Mouse (Mus musculus) Patski (cell line): Measurements from ENCODE around the gene Psmd5. TPM values are rescaled to one million over a fixed set of nuclear protein-coding genes. Genes with fewer than 3 reads are reported as not detected.

Source experiments
- ATAC-seq: fragments of 100-300 bp; one replicate; pipeline ENCODE4 v1.8.0; 2021
- CTCF ChIA-PET: fragments of 350-600 bp; sonication (Branson Sonifier 250); formaldehyde crosslinking; loops from one replicate; lab custom pipeline; 2022; ENCODE audit warnings: inconsistent platforms; lab: Charles Lee
- POLR2A ChIA-PET: fragments of 350-600 bp; sonication (Branson Sonifier 250); formaldehyde crosslinking; loops from one replicate; lab custom pipeline; 2022; ENCODE audit warnings: antibody characterized with exemption, inconsistent platforms; lab: Charles Lee
- DNase-seq: peaks from one replicate; pipeline ENCODE4 v3.0.0-alpha.2; 2011; ENCODE audit warnings: low read depth, low spot score
- H3K27me3 ChIP-seq: fragments of 371-371 bp; one replicate; pipeline ENCODE4 v1.5.1; 2021
- CTCF ChIP-seq: fragments of 100-300 bp; IDR thresholded peaks from one replicate; pipeline ENCODE4 v1.5.1; 2021
- in situ Hi-C: fragments of 300-500 bp; cut with MboI; formaldehyde crosslinking; loops from 3 replicates; pipeline ENCODE4 v1.11.1; 2018; ENCODE audit warnings: low pct_unique_long_range_greater_than_20kb, mixed read lengths
- polyA plus RNA-seq: library from polyadenylated mRNA; unstranded; gene quantifications from one replicate; pipeline ENCODE4 v1.2.3, GENCODE M21; 2021

Gene Psmd5
- polyA plus RNA-seq, result 82.5 TPM

DNA sequence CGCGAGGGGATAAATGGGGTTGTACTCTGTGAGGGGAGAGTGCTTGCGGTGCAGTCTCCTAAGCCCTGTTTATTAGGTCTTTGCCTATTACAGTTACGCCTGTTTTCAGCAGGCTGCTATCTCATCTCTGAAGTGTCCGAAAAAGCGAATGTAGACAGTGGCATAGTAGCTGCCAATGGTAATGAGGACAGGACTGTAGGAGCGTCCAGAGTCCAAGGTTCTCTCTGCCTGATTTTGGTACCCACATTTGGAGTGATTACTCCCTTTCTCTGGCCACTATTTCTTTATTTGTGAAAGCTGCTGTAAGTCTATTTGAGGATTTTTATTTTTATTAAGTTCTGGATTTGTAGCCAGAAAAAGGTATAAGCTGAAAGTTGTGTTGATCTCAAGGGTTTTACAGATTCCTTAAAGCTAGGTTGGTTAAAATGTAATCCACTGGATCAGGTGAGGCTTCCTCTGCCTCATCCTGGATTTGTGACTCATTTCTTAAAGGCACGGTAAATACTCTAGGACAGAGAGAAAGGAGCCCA is at the start of gene Psmd5:
Gene Psmd5, minus strand, starts transcription at position 153 of the 530 bp plus-strand sequence.
- POLR2A ChIA-PET, result interaction anchor here (0.6 to 1.3 kb wide), 2 partner anchors 22 to 48 kb away, joined by 3 read pairs; no protein-coding TSS in a partner anchor
- no peaks in the 10 kb centered on the region for H3K27me3 ChIP-seq
- ATAC-seq (no peak), DNase-seq (peak; percentile 51)
- in situ Hi-C loops, result no loop called here
- TF ChIP-seq CTCF, result no peak
- CTCF ChIA-PET, result no interaction called here

DNA sequence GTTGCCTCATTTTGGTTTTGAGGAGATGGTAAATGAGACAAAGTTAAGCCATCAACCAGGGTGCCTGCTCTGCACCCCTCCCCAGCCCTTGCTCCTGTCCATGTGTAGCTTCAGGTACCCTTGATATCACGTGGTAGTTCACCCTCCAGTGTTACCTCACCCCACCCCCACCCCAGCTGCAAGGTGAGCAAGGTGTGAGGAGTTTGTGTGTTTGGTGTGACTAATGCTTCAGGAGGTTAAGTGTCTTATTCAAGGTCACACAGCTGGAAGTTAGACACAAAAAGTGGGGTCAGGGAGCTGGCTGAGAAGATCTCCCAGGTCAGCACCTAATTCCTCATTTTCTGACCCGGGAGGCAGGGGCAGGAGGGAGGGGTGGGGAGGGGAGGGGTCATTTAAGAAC is 48.0 kb upstream of the Psmd5 start:
- ChIA-PET CTCF (no interaction called here), POLR2A (no interaction called here)
- in situ Hi-C loops, result no loop called here
- H3K27me3 ChIP-seq, result peaks cover 22% of the 10 kb centered on the region
- ATAC-seq (no peak), DNase-seq (no peak)
- no peak for TF ChIP-seq CTCF

DNA sequence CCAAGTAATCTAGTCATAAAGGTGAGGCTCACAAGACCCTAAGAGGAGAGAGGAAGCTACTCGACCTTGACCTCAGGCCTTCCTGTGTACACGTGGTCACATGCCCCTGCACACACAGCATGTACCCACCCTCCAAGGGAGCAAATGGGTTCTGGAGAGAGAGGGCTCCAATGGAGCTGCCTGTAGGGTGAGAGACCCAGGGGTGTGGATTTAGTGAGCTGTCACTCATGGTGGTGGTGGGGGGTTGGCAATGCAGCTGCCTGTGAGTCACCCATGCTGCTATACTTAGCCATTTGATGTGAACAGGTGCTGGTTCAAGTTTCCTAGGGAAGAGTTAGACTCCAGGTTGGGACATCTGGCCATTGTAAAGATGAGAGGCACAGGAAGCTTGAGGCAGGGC is 45.4 kb upstream of the Psmd5 start:
- POLR2A ChIA-PET, result no interaction called here
- ATAC-seq, result no peak
- DNase-seq, result no peak
- in situ Hi-C loops, result no loop called here
- TF ChIP-seq CTCF, result no peak
- CTCF ChIA-PET, result interaction anchor here (1.0 kb wide), 1 partner anchor 16 kb away, joined by 4 read pairs; no protein-coding TSS in a partner anchor
- H3K27me3 ChIP-seq, result peaks cover 14% of the 10 kb centered on the region

DNA sequence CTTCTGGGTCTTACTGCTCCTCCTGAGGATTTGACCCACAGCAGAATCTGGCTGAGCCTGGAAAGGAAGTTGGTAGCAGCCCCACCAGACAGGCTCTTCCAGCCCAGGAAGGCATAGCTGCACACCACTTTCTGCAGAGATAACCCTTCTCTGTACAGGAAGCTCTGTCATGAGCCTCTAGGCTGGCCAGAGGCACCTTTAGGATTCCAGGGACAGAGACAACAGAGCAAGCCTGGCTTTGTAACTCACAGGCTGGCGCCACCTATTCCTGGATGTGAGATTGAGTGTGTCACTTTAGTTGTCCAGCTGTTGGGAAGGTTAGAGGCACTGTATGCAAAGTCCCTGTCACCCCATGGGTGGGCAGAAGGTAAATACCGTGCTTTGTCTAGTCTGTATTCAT is 40.3 kb upstream of the Psmd5 start:
- no peak for ATAC-seq
- TF ChIP-seq CTCF, result no peak
- peaks cover 50% of the 10 kb centered on the region for H3K27me3 ChIP-seq
- in situ Hi-C loops, result no loop called here
- POLR2A ChIA-PET, result no interaction called here
- CTCF ChIA-PET, result no interaction called here
- no peak for DNase-seq

DNA sequence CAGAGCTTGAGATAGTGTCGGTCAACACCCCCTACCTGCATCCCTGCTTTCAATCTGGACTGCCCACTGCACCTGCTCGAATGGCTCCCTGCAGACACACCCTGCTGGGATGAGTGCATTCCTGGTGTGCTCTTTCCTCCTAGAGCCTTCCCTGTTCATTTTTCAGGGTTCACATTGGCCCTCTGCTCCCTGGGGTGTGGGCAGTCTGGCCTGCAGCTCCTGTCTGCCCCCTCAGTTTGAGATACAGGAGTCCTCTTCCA is 40.0 kb upstream of the Psmd5 start:
- ChIA-PET CTCF (no interaction called here), POLR2A (no interaction called here)
- no peak for TF ChIP-seq CTCF
- H3K27me3 ChIP-seq, result peaks cover 50% of the 10 kb centered on the region
- DNase-seq (no peak), ATAC-seq (no peak)
- in situ Hi-C loops, result no loop called here

DNA sequence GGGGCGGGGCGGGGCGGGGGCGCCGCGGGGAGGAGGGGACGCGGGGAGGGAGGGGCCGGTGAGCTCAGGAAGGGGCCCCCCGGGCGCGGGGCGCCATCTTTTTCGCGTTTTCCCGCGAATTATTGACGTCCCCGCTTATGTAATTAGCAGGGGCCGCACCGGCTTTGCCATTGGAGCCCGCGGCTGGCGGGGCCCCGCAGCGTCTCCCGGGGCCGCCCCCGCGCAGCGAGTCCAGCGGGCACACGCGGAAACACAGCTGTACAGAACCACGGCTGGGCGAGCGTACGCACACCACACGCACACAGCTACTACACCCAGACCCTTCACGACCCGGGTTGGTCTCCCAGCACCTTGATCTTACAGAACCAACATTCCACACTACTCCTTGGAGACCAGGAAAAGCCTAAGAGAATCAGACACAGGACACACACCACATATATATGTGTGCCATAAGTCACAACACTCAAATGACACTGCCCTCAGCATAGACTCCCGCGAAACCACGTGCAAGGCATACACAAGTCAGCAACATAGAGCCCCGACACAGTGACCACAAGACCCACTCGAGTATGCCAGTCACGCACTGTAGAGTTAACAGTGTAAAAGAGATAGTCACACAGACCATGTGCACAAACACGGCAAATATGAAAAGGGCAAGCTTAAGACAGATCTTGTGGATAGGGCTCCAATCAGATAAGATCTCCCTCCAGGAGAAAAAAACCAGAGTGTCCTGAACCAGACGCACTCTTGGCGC is 39.5 kb upstream of the Psmd5 start:
- no peak for ATAC-seq
- TF ChIP-seq CTCF, result no peak
- in situ Hi-C loops, result no loop called here
- POLR2A ChIA-PET, result no interaction called here
- peaks cover 50% of the 10 kb centered on the region for H3K27me3 ChIP-seq
- DNase-seq, result no peak
- CTCF ChIA-PET, result no interaction called here

DNA sequence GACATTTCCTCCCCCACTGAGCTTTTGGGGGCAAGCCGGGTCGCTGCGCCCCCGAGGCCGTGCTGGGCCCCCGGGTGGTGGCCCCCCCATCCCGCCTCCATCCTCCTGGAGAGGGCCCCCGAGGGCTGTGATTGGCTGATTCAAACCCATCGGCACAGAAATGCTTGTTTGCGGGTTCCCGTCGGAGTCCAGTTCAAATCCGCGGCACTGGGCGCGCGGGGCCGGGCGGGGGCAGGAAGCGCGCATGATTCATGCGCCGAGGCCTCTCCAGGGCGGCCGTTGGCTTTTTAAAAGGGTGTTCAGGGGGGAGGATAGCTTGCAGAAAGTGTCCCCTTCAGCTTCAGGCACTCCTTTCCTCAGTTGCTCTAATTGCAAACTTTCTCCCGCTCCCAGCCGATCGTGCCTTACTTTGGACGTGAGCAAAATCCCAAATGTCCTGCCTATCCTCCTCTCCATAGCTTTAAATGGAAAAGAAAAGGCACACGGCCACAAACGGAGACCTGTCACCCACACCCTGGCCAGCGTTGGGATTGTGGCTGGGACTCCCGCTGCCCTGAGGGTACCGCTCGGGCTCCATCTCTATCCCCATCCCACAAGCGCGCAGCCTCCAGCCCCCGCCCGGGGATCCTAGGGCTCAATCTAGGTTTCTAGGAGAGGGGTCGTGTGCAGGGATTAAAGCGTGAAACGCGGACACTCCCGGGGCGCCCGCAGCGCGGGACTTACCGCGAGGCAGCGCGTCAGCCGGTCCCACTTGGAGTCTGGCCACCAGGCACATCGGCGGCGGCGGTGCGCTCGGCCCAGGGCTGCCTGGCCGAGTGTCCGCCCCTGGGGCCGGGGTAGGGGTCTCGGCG is 38.7 kb upstream of the Psmd5 start, which contains the start of gene Phf19:
Gene Phf19, minus strand, starts transcription at position 809 of the 851 bp plus-strand sequence.
- in situ Hi-C loops, result no loop called here
- ChIA-PET POLR2A (no interaction called here), CTCF (interaction anchor here (1.6 kb wide), 1 partner anchor 11 kb away, joined by 4 read pairs; no protein-coding TSS in a partner anchor)
- H3K27me3 ChIP-seq, result peaks cover 50% of the 10 kb centered on the region
- ATAC-seq (no peak), DNase-seq (no peak)
- no peak for TF ChIP-seq CTCF

DNA sequence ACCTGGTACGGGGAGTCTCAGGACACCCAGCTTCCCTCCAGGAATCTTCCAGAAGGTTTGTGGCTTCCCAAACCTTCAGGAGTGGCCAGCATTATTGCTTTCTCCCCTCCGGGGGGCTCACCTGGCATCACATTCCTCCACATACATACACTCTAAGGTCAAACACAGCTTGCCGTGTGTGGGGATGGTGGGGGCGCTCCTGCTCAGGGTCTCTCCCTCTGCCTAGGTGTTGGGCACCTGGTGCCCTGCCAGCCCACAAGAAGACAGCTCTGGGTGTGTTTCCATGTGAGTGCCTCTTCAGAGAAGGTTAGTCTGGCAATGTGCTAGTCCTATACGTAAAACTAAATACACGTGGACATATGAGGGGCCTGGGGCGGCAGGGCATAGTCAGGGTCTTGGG is 37.8 kb upstream of the Psmd5 start:
- CTCF ChIA-PET, result interaction anchor here (1.6 kb wide), 1 partner anchor 10 kb away, joined by 4 read pairs; no protein-coding TSS in a partner anchor
- ATAC-seq (no peak), DNase-seq (no peak)
- POLR2A ChIA-PET, result no interaction called here
- in situ Hi-C loops, result no loop called here
- TF ChIP-seq CTCF, result no peak
- peaks cover 45% of the 10 kb centered on the region for H3K27me3 ChIP-seq

DNA sequence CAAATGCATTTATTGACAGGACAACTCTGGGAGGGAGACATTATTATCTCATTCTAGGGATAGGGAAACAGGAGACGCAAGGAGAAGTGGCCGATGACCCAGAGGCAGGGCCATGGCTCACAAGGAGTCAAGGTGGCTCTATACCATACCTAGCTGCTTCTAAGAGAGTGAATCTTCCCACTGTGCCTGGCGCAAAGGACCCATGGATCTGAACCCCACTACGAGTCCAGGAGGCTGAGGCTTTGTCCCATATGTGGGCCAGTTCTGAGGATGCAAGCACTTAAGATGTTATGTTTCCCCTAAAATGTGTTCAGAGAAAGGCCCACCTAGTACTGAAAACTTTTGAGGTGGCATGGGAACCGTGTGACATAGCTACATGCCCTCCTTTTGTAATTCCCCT is 37.1 kb upstream of the Psmd5 start:
- DNase-seq (no peak), ATAC-seq (no peak)
- ChIA-PET POLR2A (no interaction called here), CTCF (interaction anchor here (1.6 kb wide), 1 partner anchor 10 kb away, joined by 4 read pairs; no protein-coding TSS in a partner anchor)
- in situ Hi-C loops, result no loop called here
- H3K27me3 ChIP-seq, result peaks cover 40% of the 10 kb centered on the region
- no peak for TF ChIP-seq CTCF

DNA sequence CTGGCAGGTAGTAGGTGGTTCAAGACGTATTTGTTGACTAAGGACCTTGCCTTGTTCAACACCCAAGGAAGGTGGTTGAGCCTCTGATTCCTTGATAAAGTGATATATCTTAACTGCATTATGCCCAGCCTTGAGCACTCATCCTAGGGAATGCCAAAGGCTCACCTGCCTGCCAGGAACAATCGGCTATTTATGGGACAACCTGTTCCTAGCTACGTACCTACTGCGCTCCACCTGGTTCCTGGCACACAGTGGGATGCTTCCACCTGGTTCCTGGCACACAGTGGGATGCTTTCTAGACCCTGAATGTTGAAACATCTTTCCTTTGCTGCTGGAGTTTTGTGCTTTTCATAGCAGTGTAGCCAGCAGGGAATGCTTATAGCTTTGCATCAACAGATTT is 35.0 kb upstream of the Psmd5 start:
- in situ Hi-C loops, result no loop called here
- no peak for DNase-seq
- ATAC-seq, result no peak
- peaks cover 34% of the 10 kb centered on the region for H3K27me3 ChIP-seq
- TF ChIP-seq CTCF, result no peak
- ChIA-PET POLR2A (no interaction called here), CTCF (no interaction called here)
